Mouse (Mus musculus) kidney, adult 2 months (tissue): ENCODE results near the gene Atp13a2. TPM values are rescaled to one million over a fixed set of nuclear protein-coding genes. Genes with fewer than 3 reads are reported as not detected.

Source experiments
- DNase-seq: peaks from one replicate; pipeline ENCODE4 v3.0.0; 2021
- H3K27ac ChIP-seq: fragments of 200-500 bp; 2 replicates; pipeline ENCODE4 v1.5.1; 2012; ENCODE audit warnings: low read depth, low read length, control low read depth, inconsistent platforms; ENCODE audit not compliant: insufficient read depth
- H3K27me3 ChIP-seq: fragments of 200-500 bp; replicated peaks from 2 replicates; pipeline ENCODE4 v1.6.1; 2012; ENCODE audit warnings: mild to moderate bottlenecking, moderate library complexity, low read length, inconsistent platforms; ENCODE audit not compliant: control insufficient read depth, insufficient read depth
- H3K36me3 ChIP-seq: fragments of 200-500 bp; 2 replicates; pipeline ENCODE4 v1.6.1; 2012; ENCODE audit warnings: mild to moderate bottlenecking, moderate library complexity, low read length, inconsistent platforms; ENCODE audit not compliant: control insufficient read depth, insufficient read depth
- H3K4me1 ChIP-seq: fragments of 200-500 bp; 2 replicates; pipeline ENCODE4 v1.6.1; 2011; ENCODE audit warnings: low read length; ENCODE audit not compliant: control insufficient read depth, insufficient read depth
- H3K4me3 ChIP-seq: fragments of 200-500 bp; 2 replicates; pipeline ENCODE4 v1.5.1; 2011; ENCODE audit warnings: mild to moderate bottlenecking, low read depth, low read length, control low read depth; ENCODE audit not compliant: insufficient read depth
- CTCF ChIP-seq: fragments of 200-500 bp; conservative IDR thresholded peaks from 2 replicates; pipeline ENCODE4 v1.5.1; 2011; ENCODE audit warnings: low read depth, mild to moderate bottlenecking, control low read depth, low read length, moderate library complexity, mixed read lengths; ENCODE audit not compliant: insufficient read depth, insufficient read length
- POLR2A ChIP-seq: fragments of 200-500 bp; IDR thresholded peaks from one replicate; pipeline ENCODE4 v1.6.1; 2011; ENCODE audit warnings: low read depth, low read length, control low read depth
- WGBS: fragments of 180-500 bp; shearing (Covaris S2); methylation state at CpG from one replicate; pipeline ENCODE4 v1.1.7; 2018; 5-methylcytosine and 5-hydroxymethylcytosine counted together
- polyA plus RNA-seq: library from polyadenylated mRNA; depleted of rRNA; stranded (reverse); fragments of >200 nt; gene quantifications from 2 replicates; pipeline ENCODE4 v1.2.3, GENCODE M21; 2012

The Atp13a2 gene
- polyA plus RNA-seq, 1 experiment = 46.3 TPM

DNA sequence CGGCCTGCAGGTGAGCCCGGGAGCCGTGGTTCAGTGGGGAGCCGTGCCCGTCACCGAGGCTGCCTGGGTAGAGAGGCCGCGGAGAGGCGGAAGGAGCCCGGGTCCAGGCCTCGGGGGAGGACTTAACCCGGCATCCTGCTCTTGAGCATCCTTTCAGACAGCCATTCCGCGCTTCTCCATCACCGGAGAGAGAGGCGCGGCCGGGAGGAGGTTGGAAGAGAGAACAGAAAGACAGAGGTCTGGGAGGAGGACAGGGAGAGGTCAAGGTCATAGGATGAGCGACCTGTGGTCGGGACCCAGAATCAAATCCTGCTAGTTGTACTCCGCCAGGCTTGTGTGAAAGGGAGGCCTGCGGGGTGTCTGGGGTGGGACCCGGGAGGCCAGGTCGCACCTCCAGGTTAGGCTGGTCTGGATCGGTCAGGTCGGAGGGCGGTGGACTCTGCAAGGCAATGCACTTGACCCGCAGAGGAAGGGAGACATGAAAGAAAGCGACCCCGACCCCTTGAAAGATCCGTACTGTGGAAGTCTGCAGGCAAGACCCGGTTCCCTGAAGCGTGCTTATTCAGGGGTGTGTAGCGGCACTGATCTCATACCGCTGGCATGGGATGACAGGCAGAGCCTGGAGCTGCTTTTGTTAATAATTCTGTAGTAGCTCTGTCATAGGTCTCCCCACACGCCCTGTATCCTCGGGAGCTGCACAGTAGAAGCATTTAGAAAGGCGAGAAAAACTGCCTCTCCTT lies 25.0 kb upstream of the Atp13a2 start:
- TF ChIP-seq CTCF (no peak), POLR2A (no peak)
- Histone ChIP-seq H3K36me3 (no peaks in the 10 kb centered on the region), H3K27ac (peak overlapping the region; percentile 85), H3K4me1 (peaks cover 16% of the 10 kb centered on the region; the same call in 1 of the 2 replicates), H3K4me3 (peak overlapping the region; percentile 67), H3K27me3 (no peaks in the 10 kb centered on the region)
- no peak for DNase-seq
- WGBS = under 1% methylated on average over 38 of the region's 38 CpGs

DNA sequence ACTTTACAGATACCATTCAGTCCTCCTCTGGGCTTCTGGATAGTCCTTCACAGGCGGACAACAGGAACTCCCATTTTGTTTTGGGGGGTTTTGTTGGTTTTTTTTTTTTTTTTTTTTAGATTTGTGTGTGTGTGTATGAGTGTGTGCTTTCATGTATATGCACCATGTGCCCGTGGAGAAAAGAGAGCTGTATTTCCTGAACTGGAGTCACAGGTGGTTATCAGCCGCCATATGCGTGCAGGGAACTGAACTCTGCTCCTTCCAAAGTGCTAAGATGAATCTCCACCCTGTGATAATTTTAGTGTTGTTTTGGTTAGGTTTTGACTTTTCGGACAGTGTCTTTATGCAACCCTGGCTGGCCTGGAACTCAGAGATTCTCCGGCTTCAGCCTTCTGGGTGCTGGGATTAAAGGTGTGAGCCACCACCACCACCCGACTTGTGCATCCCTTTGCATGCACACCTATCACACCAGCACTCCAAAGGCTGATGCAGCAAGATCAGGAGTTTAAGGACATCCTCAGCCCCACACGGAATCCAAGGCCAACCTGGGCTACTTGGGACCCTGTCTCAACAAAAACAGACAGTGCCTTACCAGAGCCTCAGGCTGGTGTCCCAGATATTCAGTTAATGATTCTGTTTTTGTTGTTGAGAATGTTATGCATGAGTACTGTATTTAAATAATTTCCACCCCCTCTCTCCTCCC lies 24.3 kb upstream of the Atp13a2 start:
- DNase-seq = no peak
- H3K27ac ChIP-seq = peak overlapping the region; percentile 85
- H3K27me3 ChIP-seq = no peaks in the 10 kb centered on the region
- peak; percentile 20 for TF ChIP-seq POLR2A
- TF ChIP-seq CTCF = no peak
- H3K4me3 ChIP-seq = peak overlapping the region; percentile 67
- peaks cover 16% of the 10 kb centered on the region; the same call in 1 of the 2 replicates for H3K4me1 ChIP-seq
- WGBS = 36% methylated on average over 8 of the region's 8 CpGs
- H3K36me3 ChIP-seq = no peaks in the 10 kb centered on the region

DNA sequence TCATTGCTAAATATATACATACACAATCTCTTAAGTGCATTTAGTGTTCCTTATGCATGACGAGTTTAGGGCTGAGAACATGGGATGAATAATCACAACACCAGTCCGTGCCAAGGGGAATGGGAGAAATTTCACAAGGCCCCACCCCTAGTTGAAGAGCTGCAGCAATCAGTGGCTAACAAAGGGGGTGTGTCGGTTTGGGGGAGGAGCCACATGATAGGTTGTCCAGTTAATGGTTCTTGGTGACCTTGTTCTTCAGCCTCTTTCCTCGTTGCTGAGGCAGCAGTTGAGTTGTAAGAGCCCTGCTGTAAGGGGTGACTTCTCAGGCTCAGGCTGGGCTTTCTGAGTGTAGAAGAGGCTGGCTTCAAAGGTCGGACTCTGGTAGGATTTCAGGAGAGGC lies 23.7 kb upstream of the Atp13a2 start:
- H3K4me3 ChIP-seq = peak overlapping the region; percentile 3
- peak; percentile 97 for DNase-seq
- WGBS = 16% methylated on average over 5 of the region's 5 CpGs

GRCm38 (mm10) chr4:140963941-140964597 lies 22.6 kb upstream of the Atp13a2 start:
- WGBS = 63% methylated on average over 9 of the region's 9 CpGs
- Histone ChIP-seq H3K4me3 (no peak overlapping the region), H3K36me3 (no peaks in the 10 kb centered on the region), H3K27me3 (no peaks in the 10 kb centered on the region), H3K27ac (peak overlapping the region; percentile 58; the same call in 1 of the 2 replicates), H3K4me1 (peaks cover 16% of the 10 kb centered on the region; the same call in 1 of the 2 replicates)
- DNase-seq = no peak
- TF ChIP-seq CTCF (no peak), POLR2A (no peak)

More for the DNA sequence above, 23.7 kb upstream of the Atp13a2 start:
- peaks cover 16% of the 10 kb centered on the region; the same call in 1 of the 2 replicates for H3K4me1 ChIP-seq
- TF ChIP-seq POLR2A (no peak), CTCF (no peak)
- H3K36me3 ChIP-seq = no peaks in the 10 kb centered on the region
- peak overlapping the region; percentile 90 for H3K27ac ChIP-seq
- no peaks in the 10 kb centered on the region for H3K27me3 ChIP-seq

DNA sequence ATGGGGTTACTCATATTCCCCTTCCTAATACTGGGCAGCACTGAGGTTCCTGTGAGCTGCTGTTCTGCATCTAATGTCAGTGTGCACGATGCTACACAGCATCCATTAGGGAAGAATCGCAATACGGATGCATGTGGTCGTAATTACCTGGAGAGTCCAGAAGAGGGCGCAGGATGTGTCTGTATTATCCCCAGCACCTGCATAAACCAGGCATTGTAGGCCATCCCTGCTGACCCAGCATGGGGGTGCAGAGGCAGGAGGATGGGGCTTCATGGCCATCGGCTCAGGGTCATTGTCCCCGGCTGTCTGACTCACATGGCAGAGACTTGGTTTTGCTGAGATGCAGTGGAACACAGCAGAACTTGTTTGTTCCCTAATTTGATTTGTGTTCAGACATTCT lies 22.1 kb upstream of the Atp13a2 start:
- peak; percentile 82 for DNase-seq
- Histone ChIP-seq H3K27me3 (no peaks in the 10 kb centered on the region), H3K27ac (no peak overlapping the region), H3K4me3 (no peak overlapping the region), H3K36me3 (no peaks in the 10 kb centered on the region), H3K4me1 (peaks cover 16% of the 10 kb centered on the region; the same call in 1 of the 2 replicates)
- 6% methylated on average over 7 of the region's 7 CpGs for WGBS
- TF ChIP-seq CTCF (peak; percentile 85), POLR2A (no peak)

GRCm38 (mm10) chr4:140967386-140968159 lies 19.1 kb upstream of the Atp13a2 start:
- no peak overlapping the region for H3K27ac ChIP-seq
- no peak overlapping the region for H3K4me3 ChIP-seq
- H3K4me1 ChIP-seq = peaks cover 9% of the 10 kb centered on the region; the same call in 1 of the 2 replicates
- 72% methylated on average over 11 of the region's 11 CpGs for WGBS
- no peaks in the 10 kb centered on the region for H3K27me3 ChIP-seq
- TF ChIP-seq POLR2A = no peak
- TF ChIP-seq CTCF = no peak
- peaks cover 2% of the 10 kb centered on the region; the same call in 1 of the 2 replicates for H3K36me3 ChIP-seq
- DNase-seq = no peak
